Mouse (Mus musculus) brain, embryonic 14.5 days (tissue): ENCODE measurements around the gene Nfe2l2.

Source experiments
- CTCF ChIP-seq: fragments of 200-500 bp; IDR thresholded peaks from 2 replicates; pipeline ENCODE4 v1.5.1; 2012; ENCODE audit warnings: inconsistent platforms, mild to moderate bottlenecking, moderate library complexity, borderline replicate concordance; ENCODE audit not compliant: insufficient read depth, insufficient read length; ENCODE audit errors: extremely low read depth
- POLR2A ChIP-seq: fragments of 200-500 bp; IDR thresholded peaks from 2 replicates; pipeline ENCODE4 v1.6.1; 2012; ENCODE audit warnings: mild to moderate bottlenecking, inconsistent platforms, borderline replicate concordance; ENCODE audit not compliant: poor library complexity, insufficient read depth, insufficient read length, severe bottlenecking; ENCODE audit errors: extremely low read depth

DNA sequence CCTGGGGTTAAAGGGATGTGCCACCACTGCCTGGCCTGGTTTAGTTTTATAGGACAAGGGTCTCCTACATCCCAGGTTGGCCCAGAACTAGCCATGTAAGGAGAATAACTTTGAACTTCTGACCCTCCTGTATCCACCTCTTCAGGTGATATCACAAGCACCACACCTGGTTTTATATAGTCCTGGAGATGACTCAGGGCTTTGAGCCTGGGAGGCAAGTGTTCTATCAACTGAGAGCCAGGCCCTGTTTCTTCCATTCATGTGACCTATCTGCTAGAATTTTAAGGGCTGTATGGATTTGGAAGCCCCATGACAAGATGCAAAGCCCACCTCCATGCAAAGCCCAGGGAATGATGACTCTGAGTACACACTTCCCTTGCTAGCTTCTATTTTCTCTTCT is 51.3 kb downstream of the Nfe2l2 start:
- TF ChIP-seq CTCF (no peak), POLR2A (no peak)
